Mouse (Mus musculus) adipocyte (in vitro differentiated cells): Measurements from ENCODE around the gene Il12rb2.

Experiments used
- DNase-seq: peaks from one replicate; pipeline ENCODE4 v3.0.0-alpha.2; 2016; ENCODE audit warnings: low spot score

Gene Il12rb2

GRCm38 (mm10) chr6:67375982-67376391, at the start of gene Il12rb2:
TSS of gene Il12rb2 (minus strand) at chr6:67376188.
- no peak for DNase-seq

DNA sequence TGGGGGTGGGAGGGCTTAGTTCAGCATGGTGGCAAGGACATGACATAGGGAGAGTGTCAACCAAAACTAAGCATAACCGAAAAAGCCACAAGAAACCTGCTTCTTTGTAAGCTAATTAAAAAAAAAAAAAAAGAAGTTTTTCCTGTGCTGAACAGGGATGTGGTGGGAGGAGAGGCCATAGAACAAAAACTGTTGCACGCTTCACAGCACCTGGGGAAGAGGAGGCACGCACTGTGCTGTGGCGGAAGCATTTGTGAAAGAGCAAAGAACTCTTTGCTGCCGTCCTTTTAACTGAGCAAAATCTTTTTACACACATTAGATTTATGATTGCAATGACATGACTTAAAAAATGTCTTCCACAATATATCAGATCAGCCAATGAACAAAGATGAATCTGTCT, 45.8 kb upstream of the Il12rb2 start:
- DNase-seq: no peak

DNA sequence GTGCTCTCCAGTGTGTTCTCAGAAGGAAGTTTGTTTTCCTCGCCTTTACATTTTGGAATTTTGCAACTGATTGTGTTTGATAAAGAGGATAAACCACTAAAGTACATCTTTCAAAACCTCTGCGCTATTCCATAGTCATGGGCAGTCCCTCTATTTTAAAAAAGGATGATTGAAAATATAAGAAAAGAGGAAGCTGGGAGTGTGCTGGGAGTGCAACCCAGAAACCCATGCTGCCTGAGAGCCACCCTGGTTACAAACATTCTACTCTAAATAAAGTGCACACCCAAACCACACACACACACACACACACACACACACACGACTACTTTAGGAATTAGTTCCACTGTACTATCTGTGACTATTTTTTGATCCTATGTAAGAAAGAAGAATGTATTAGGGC, 40.6 kb upstream of the Il12rb2 start:
- no peak for DNase-seq

DNA sequence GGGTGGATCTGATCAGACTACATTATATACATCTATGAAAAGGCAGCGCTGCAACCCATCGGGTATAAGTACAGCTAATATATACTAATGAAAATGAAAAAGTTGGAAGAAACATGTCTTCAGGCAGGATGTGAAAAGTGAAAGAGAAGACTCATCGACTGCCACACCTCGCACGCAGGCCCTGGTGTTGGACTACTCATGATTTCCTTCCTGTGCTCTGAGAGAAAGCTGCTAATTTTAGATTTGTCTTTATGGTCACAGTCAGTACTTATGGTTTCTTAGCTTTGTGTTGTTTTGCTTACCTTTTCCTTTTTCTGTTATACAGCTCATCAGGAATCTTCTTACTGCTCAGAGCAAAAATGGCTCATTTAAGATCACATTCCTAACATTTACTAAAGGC, 39.3 kb upstream of the Il12rb2 start:
- DNase-seq: no peak

DNA sequence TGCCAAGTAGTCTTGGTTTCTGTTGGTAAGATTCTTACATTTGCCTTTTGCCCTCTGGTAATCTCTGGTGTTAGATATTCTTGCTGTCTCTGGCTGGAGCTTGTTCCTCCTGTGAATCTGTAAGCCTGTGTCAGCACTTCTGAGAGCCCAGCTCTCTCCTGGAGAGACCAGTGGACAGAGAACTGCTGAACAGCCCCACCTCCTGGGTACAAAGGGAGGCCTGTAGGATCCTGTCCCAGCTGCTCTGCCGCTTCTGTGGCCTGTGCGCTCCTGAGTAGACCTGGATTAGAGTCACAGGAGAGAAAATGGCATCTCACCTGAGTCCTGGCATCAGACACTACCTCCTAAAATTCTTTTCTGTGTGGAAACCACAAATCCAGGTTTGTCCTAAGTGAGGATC, 37.4 kb upstream of the Il12rb2 start:
- no peak for DNase-seq

GRCm38 (mm10) chr6:67405281-67405682, 29.3 kb upstream of the Il12rb2 start:
- DNase-seq: no peak

GRCm38 (mm10) chr6:67399551-67399950, 23.6 kb upstream of the Il12rb2 start:
- DNase-seq: no peak

- DNase-seq: no peak
Measured at GRCm38 (mm10) chr6:67365785-67366184, 10.2 kb downstream of the Il12rb2 start.

- DNase-seq: no peak
Measured at GRCm38 (mm10) chr6:67348065-67348464, 27.9 kb downstream of the Il12rb2 start.

GRCm38 (mm10) chr6:67339494-67339893, 36.5 kb downstream of the Il12rb2 start:
- DNase-seq: no peak

DNA sequence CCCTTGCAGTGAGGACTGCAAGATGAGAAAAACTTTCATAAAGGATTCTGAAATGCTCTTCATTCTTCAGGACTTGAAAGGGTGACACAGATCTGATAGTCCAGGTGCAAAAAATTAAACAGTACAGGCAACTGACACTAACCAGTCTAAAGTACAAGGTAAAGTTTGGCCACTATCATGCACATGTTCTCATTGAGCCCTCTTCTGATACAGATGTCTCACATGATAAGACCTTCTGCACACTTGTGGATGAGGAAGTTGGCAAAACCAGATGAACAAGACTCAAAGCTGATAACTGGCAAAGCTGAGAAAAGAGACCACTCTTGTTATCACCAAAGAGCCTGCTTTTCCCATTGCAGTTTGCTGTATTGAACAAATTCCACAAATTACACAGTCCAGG, 38.0 kb downstream of the Il12rb2 start:
- no peak for DNase-seq

GRCm38 (mm10) chr6:67323788-67324187, 52.2 kb downstream of the Il12rb2 start:
- DNase-seq: no peak

- peak; percentile 36 for DNase-seq
Measured at GRCm38 (mm10) chr6:67318451-67318850, 57.5 kb downstream of the Il12rb2 start.

GRCm38 (mm10) chr6:67317827-67318338, 58.1 kb downstream of the Il12rb2 start:
- no peak for DNase-seq

DNA sequence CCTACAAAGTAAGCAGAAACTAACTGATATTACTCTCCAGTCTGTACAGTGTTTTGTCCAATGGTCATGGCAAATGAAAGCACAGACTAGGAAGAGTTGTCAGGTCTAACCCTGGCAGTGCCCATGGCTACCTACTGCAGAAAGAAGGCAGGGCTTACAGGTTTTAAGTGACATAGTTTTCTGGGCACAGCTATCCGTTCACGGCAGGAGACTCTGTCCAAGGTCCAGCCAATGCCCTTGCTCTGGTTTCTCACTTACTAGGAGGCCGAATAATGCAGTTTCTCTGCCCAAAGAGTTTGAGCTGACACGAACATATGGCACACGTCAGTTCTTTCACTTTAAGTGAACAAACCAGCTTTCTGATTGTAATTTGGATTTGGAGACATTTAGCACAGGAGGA, 58.9 kb downstream of the Il12rb2 start:
- DNase-seq: no peak

DNA sequence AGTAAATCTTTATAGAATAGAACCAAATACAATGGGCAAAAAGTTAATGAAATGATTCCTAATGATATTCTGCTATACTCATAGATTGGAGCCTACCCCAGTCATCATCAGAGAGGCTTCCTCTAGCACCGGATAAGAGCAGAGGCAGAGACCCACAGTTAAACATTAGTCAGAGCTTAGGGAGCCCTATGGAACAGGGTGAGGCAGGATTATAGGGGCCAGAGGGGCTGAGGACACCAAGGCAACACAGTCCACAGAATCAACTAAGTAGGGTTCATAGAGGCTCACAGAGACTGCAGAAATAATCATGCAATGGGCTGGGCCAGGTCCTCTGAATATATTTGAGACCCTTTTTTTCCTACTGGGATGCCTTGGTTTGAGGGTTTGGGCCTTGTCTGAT, 61.3 kb downstream of the Il12rb2 start:
- DNase-seq: no peak

DNA sequence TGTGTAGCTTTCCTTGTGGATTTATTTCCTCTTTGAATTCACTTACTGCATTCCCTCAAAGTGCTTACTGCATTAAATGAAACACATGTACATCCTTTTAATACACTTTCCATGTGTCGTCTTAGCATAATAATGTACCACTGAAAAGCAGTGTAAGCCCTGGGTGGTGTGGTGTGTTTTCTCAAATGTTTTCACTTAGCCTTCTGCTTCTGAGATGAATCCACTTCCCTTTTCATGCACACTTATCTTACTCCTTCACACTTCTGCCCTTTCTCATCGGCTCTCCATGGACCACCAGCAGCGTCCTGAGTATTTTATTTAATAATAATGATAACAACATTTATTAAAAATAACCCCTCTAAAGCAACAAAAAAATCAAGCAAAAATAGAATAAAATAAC, 66.2 kb downstream of the Il12rb2 start:
- no peak for DNase-seq

DNA sequence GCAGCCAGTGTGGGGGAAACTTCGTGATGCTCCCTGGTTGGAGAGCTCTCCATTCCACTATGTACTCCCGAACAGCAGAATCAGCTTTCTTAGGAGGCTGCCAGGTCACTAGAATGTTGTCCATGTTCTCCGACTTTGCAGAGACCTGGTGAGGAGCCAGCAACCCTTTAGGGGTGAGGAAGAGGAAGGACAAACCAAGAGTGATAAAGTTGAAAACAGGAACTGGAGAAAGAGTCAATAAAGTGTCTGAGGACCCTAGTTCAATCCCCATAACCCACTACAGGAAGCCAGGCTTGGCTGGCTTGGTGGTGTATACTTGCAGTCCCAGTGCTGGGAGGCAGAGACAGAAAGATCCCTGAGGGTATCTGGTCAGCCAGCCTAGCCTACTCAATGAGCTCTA, 67.0 kb downstream of the Il12rb2 start:
- DNase-seq: no peak

GRCm38 (mm10) chr6:67303210-67303609, 72.8 kb downstream of the Il12rb2 start:
- no peak for DNase-seq

DNA sequence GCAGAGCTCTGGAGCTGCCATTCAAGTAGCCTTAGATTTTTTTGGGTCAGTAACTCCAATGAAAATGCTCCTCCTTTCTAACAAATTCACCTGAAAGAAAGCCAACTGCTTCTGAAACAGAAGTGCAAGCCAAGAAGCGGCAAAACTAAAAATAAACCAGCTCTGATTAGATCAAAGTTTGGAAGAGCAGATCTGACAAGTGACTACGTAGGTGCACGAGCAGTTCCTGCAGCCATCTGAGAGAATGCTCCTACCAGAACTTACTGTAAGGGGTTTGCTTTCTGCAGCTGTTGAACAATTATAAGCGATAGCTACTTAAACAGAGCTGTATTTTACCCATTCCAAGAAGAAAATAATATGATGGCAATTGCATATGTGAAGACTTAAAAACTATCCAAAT, 73.5 kb downstream of the Il12rb2 start:
- DNase-seq: peak; percentile 15

DNA sequence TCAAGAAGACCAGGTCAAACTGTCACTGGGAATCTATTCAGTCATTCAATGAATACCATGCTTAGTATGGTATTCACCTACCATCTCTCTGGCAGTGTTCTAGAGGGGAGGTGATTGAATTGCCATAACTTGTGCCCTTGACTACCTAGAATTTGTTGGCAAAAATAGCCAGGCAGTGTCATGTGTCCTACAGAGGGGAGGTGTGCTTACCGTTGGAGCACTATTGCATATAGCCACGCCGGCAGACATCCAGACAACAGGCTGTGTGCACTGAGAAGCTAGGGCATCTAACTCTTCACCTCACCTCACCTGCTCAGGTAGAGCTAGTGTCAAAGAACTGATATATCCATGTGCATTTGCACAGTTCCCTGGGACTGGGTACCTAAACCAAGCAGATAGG, 74.8 kb downstream of the Il12rb2 start:
- no peak for DNase-seq

DNA sequence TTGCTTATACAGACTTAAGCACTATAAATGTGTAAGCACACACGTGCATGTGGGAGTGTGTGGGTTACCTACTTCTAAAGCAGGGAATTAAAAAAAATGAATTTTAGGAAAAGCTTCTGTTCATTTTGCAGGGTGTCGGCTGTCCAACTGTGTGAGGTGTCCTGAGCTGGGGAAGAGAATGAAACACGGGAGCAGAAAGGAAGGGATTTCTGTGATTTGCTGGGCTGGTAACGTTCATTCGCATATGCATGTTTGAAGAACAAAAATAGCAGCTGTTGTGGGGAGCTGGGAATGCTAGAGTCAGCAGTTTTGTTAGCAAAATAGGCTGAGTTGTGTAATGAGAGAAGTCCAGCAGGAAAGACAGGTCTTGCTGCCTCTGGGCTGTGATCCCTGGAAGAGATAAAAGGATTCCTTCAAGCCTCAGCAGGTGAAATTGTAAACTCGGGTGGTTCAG, 75.3 kb downstream of the Il12rb2 start:
- DNase-seq: peak; percentile 33

DNA sequence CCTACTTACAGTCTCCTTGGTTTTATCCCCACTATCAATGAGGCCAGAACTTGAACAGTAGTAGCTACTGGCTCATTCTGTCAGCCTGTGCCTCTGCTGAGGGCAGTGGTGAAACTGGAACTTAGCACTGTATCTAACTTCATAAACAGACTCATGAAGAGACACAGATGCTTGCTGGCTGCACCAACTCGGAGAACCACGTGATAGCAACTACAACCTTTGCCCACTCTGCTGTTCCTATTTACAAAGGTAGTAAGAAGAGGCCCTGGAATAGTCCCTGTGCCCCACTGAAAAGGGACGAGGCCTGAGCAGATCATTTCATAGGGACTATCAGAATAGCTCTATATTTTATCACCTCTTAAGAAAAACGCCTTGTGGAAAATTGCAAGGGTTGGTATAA, 75.7 kb downstream of the Il12rb2 start:
- no peak for DNase-seq

DNA sequence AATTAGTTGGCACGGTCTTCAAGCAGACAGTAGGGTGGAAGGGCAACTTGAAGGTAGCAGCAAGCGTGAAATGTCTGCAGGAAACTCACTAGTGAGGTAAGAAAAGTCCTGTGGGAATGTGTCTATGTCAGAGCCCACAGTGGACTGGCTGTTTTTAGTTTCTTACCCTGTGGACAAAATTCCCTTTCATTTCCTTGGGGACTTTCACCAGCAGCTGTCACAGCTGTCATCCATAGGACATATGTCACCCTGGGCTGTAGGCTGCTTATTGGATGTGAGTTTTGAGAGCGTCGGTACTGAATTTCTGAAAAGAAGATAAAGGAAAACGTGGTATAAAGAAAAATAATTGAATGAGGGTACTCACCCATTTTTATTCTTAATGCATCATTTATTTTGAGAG, 77.2 kb downstream of the Il12rb2 start:
- DNase-seq: no peak

DNA sequence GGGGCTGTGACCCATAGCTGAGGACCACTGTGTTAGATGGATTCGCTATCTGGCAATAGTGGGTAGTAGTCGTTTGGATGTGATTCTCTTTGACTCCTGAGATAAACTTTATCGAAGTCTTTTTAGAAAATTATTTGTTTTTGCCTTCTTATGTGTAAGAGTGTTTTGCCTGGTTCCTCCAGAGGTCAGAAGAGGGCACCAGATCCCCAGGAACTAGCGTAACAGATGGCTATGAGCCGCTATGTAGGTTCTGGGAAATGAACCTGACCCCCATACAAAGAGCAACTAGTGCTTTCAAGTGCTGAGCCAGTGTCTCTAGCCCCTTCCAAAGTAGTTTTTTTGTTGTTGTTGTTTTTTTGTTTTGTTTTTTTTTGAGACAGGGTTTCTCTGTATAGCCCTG, 79.9 kb downstream of the Il12rb2 start:
- DNase-seq: peak; percentile 30
